In genomic region chr5:33689852-33690645, GRCm38 (mm10) we compare ENCODE assay signal across 9 mouse cellular contexts. TPM values are rescaled to one million over a fixed set of nuclear protein-coding genes. Genes with fewer than 3 reads are reported as not detected.
A peak's percentile ranks its signal among the peaks of the same experiment; 100 is the strongest.
DNase-seq lines count a peak whose midpoint lies in the region; ATAC-seq and TF ChIP-seq lines count a peak whose summit lies in the region.
"Had no signal": no experiment of that assay in that cellular context is flagged by ENCODE, and none has a peak within 500 bp of the region (broad histone marks: within the 10 kb centered on the region; RNA-seq: fewer than 3 reads in every experiment).

No protein-coding gene starts in this region.

- peaks cover 20% of the 10 kb centered on the region for H3K27me3 ChIP-seq in heart, embryonic 13.5 days (replicated peaks)
- H3K27me3 ChIP-seq in kidney, postnatal 0 days (ENCODE audit: insufficient read depth, low read length), result no peaks in the 10 kb centered on the region
- peaks cover 91% of the 10 kb centered on the region for H3K27me3 ChIP-seq in midbrain, embryonic 12.5 days

- WGBS in heart, embryonic 13.5 days, result 76% methylated on average over 11 of the region's 11 CpGs
- 62% methylated on average over 11 of the region's 11 CpGs for WGBS in kidney, postnatal 0 days
- 73% methylated on average over 11 of the region's 11 CpGs for WGBS in midbrain, embryonic 12.5 days

- H3K4me1 ChIP-seq in heart, embryonic 13.5 days, result peaks cover 50% of the 10 kb centered on the region
- peaks cover 29% of the 10 kb centered on the region for H3K4me1 ChIP-seq in kidney, postnatal 0 days (replicated peaks; ENCODE audit: insufficient read depth, low read length)
- peaks cover 75% of the 10 kb centered on the region for H3K4me1 ChIP-seq in midbrain, embryonic 12.5 days

- H3K27ac ChIP-seq in heart, embryonic 13.5 days (replicated peaks), result peak overlapping the region; percentile 58
- H3K27ac ChIP-seq in kidney, postnatal 0 days, result 0 out of 2 replicates have a peak overlapping the region, but pooled peaks have one; percentile 8
- H3K27ac ChIP-seq in midbrain, embryonic 12.5 days (replicated peaks), result peak overlapping the region; percentile 68
- H3K27ac ChIP-seq: liver, embryonic 15.5 days had no signal

- DNase-seq in adrenal gland, adult 2 months, result peak; percentile 18
- DNase-seq in adrenal gland, postnatal 25 days, result no peak
- DNase-seq in kidney, postnatal 0 days (ENCODE audit: low spot score), result peak; percentile 37
- DNase-seq in spleen, adult 18-20 months, result no peak
- DNase-seq in testis, postnatal 10 days (ENCODE audit: low spot score), result no peak
- no peak for DNase-seq in thymus, adult 18-20 months

- H3K9ac ChIP-seq in heart, embryonic 13.5 days, result peak overlapping the region; percentile 8; the same call in 1 of the 2 replicates
- 0 out of 2 replicates have a peak overlapping the region, but pooled peaks have one; percentile 27 for H3K9ac ChIP-seq in kidney, postnatal 0 days (ENCODE audit: low read depth, low read length)
- H3K9ac ChIP-seq in midbrain, embryonic 12.5 days (replicated peaks), result peak overlapping the region; percentile 26; the same call in 1 of the 2 replicates
- H3K9ac ChIP-seq: liver, embryonic 15.5 days had no signal

- ATAC-seq in heart, embryonic 13.5 days (ENCODE audit: extremely low read depth, insufficient number of reproducible peaks, low FRiP score, low TSS enrichment), result no peak
- no peak for ATAC-seq in kidney, postnatal 0 days (replicated peaks; ENCODE audit: low FRiP score, low read depth)
- ATAC-seq in midbrain, embryonic 12.5 days (ENCODE audit: low FRiP score, low read depth), result peak; percentile 11; the same call in 1 of the 2 replicates

- H3K9me3 ChIP-seq in heart, embryonic 13.5 days, result no peaks in the 10 kb centered on the region
- H3K9me3 ChIP-seq in kidney, postnatal 0 days (replicated peaks; ENCODE audit: low read length), result no peaks in the 10 kb centered on the region
- H3K9me3 ChIP-seq in midbrain, embryonic 12.5 days, result no peaks in the 10 kb centered on the region
- H3K9me3 ChIP-seq: liver, embryonic 15.5 days had no signal

- no peaks in the 10 kb centered on the region for H3K36me3 ChIP-seq in heart, embryonic 13.5 days
- no peaks in the 10 kb centered on the region for H3K36me3 ChIP-seq in kidney, postnatal 0 days (ENCODE audit: insufficient read depth, low read length)
- no peaks in the 10 kb centered on the region for H3K36me3 ChIP-seq in midbrain, embryonic 12.5 days
- H3K36me3 ChIP-seq: liver, embryonic 15.5 days had no signal

- H3K4me3 ChIP-seq in heart, embryonic 13.5 days, result no peak overlapping the region
- H3K4me3 ChIP-seq in kidney, postnatal 0 days (replicated peaks; ENCODE audit: low read depth, low read length), result no peak overlapping the region
- no peak overlapping the region for H3K4me3 ChIP-seq in midbrain, embryonic 12.5 days
- H3K4me3 ChIP-seq: liver, embryonic 15.5 days had no signal

- no peak for TF ChIP-seq CTCF in kidney, postnatal 0 days (IDR thresholded peaks at IDR 0.05; ENCODE audit: low read depth)

- no peak overlapping the region for H3K4me2 ChIP-seq in heart, embryonic 13.5 days
- H3K4me2 ChIP-seq in kidney, postnatal 0 days (ENCODE audit: low read length), result no peak overlapping the region
- peak overlapping the region; percentile 43 for H3K4me2 ChIP-seq in midbrain, embryonic 12.5 days (replicated peaks)
- H3K4me2 ChIP-seq: liver, embryonic 15.5 days had no signal

RNA-seq across cellular contexts. Expression of gene Fgfr3, which starts 31.4 kb away (rescaled TPM):
- 1 to 10 TPM; 2.2 to 3.6 TPM for total RNA-seq in adrenal gland, adult 2 months (2021)
- 3.7 and 5.2 TPM in 2 replicates for polyA plus RNA-seq in adrenal gland, adult 2 months (2012; rRNA removed)
- total RNA-seq in adrenal gland, postnatal 25 days (2021), result 2.0 and 3.2 TPM in 2 replicates
- 4.1 and 4.3 TPM in 2 replicates for polyA plus RNA-seq in heart, embryonic 13.5 days (2015; fragmentation: Nextera tagmentation; extraction: Ambion mirVana)
- polyA plus RNA-seq in kidney, postnatal 0 days (2015; fragmentation: Nextera tagmentation; extraction: Ambion mirVana), result 14.4 and 15.0 TPM in 2 replicates
- polyA plus RNA-seq in midbrain, embryonic 12.5 days (2016; fragmentation: Nextera tagmentation; extraction: Ambion mirVana), result 66.2 and 88.3 TPM in 2 replicates

RNA-seq across cellular contexts. Expression of gene Tmem129, which starts 31.8 kb away (rescaled TPM):
- total RNA-seq in adrenal gland, adult 2 months (2021), result 10 to 100 TPM; 27.5 to 31.0 TPM
- polyA plus RNA-seq in adrenal gland, adult 2 months (2012; rRNA removed), result 80.4 and 90.5 TPM in 2 replicates
- total RNA-seq in adrenal gland, postnatal 25 days (2021), result 27.7 and 29.5 TPM in 2 replicates
- polyA plus RNA-seq in heart, embryonic 13.5 days (2015; fragmentation: Nextera tagmentation; extraction: Ambion mirVana), result 32.0 and 33.0 TPM in 2 replicates
- 26.4 and 29.5 TPM in 2 replicates for polyA plus RNA-seq in kidney, postnatal 0 days (2015; fragmentation: Nextera tagmentation; extraction: Ambion mirVana)
- 31.8 and 37.5 TPM in 2 replicates for polyA plus RNA-seq in midbrain, embryonic 12.5 days (2016; fragmentation: Nextera tagmentation; extraction: Ambion mirVana)

RNA-seq across cellular contexts. Expression of gene Tacc3, which starts 32.1 kb away (rescaled TPM):
- total RNA-seq in adrenal gland, adult 2 months (2021), result 1 to 10 TPM; 4.4 to 5.4 TPM
- 2.3 and 3.6 TPM in 2 replicates for polyA plus RNA-seq in adrenal gland, adult 2 months (2012; rRNA removed)
- total RNA-seq in adrenal gland, postnatal 25 days (2021), result 14.2 and 14.4 TPM in 2 replicates
- polyA plus RNA-seq in heart, embryonic 13.5 days (2015; fragmentation: Nextera tagmentation; extraction: Ambion mirVana), result 122 and 125 TPM in 2 replicates
- polyA plus RNA-seq in kidney, postnatal 0 days (2015; fragmentation: Nextera tagmentation; extraction: Ambion mirVana), result 74.3 and 84.9 TPM in 2 replicates
- 203 and 205 TPM in 2 replicates for polyA plus RNA-seq in midbrain, embryonic 12.5 days (2016; fragmentation: Nextera tagmentation; extraction: Ambion mirVana)

RNA-seq across cellular contexts. Expression of gene Slbp, which starts 37.7 kb away (rescaled TPM):
- total RNA-seq in adrenal gland, adult 2 months (2021), result 10 to 100 TPM; 29.4 to 37.7 TPM
- polyA plus RNA-seq in adrenal gland, adult 2 months (2012; rRNA removed), result 17.8 and 25.0 TPM in 2 replicates
- 48.6 and 54.7 TPM in 2 replicates for total RNA-seq in adrenal gland, postnatal 25 days (2021)
- polyA plus RNA-seq in heart, embryonic 13.5 days (2015; fragmentation: Nextera tagmentation; extraction: Ambion mirVana), result 114 and 121 TPM in 2 replicates
- polyA plus RNA-seq in kidney, postnatal 0 days (2015; fragmentation: Nextera tagmentation; extraction: Ambion mirVana), result 146 and 172 TPM in 2 replicates
- 231 TPM in 2 replicates for polyA plus RNA-seq in midbrain, embryonic 12.5 days (2016; fragmentation: Nextera tagmentation; extraction: Ambion mirVana)

Comparison
In these comparisons a context has a peak if more than half of its experiments do, and no peak if none do; other contexts are left out.
1. DNase-seq: peak in adrenal gland, adult 2 months (single experiment) and kidney, postnatal 0 days (single experiment); none in adrenal gland, postnatal 25 days (single experiment), spleen, adult 18-20 months (0 of 2), testis, postnatal 10 days (single experiment) and thymus, adult 18-20 months (0 of 2).
2. H3K27ac ChIP-seq: peak in every context shown above with its lines; median percentile 68 in midbrain, embryonic 12.5 days; 58 in heart, embryonic 13.5 days; 8 in kidney, postnatal 0 days.
3. RNA of gene Tacc3, which starts 32.1 kb away (polyA plus RNA-seq): 203 to 205 TPM in midbrain, embryonic 12.5 days, 122 to 125 TPM in heart, embryonic 13.5 days and 74.3 to 84.9 TPM in kidney, postnatal 0 days; 2.3 to 3.6 TPM in adrenal gland, adult 2 months; every median in the first group is over 10 times any median in the second.
4. Peak in every context shown above with its lines, with median percentiles within 50 percentile points of each other: H3K9ac ChIP-seq.